Mouse (Mus musculus) MEL (cell line): ENCODE results near the gene Olfr798. TPM values are rescaled to one million over a fixed set of nuclear protein-coding genes. Genes with fewer than 3 reads are reported as not detected.

Source experiments
- DNase-seq: peaks from one replicate; pipeline ENCODE4 v3.0.0; 2011; ENCODE audit warnings: low read depth, low spot score
- H3K27ac ChIP-seq: 2 replicates; pipeline ENCODE4 v1.5.1; 2012; ENCODE audit warnings: low read depth, mild to moderate bottlenecking, control low read depth, low read length, moderate library complexity; ENCODE audit not compliant: control insufficient read depth
- H3K27me3 ChIP-seq, 2 experiments: fragments of 150-350 bp in 1 of 2; sonication (generic) in 1 of 2; 2 replicates each; pipeline ENCODE4 v1.6.1; 2012; ENCODE audit warnings: low read length in 2 of 2, mild to moderate bottlenecking in 2 of 2, improper control_type of control experiment in 1 of 2, moderate library complexity in 1 of 2; ENCODE audit not compliant: insufficient read depth in 2 of 2, control insufficient read depth in 1 of 2
- H3K36me3 ChIP-seq, 2 experiments: 2 replicates each; pipeline ENCODE4 v1.6.1; 2012 to 2014; ENCODE audit warnings: low read length in 2 of 2, improper control_type of control experiment in 1 of 2, inconsistent platforms in 1 of 2, mild to moderate bottlenecking in 1 of 2; ENCODE audit not compliant: insufficient read depth in 2 of 2, control insufficient read depth in 1 of 2
- H3K4me1 ChIP-seq, 2 experiments: fragments of 150-350 bp in 1 of 2; sonication (generic) in 1 of 2; 2 replicates each; pipeline ENCODE4 v1.6.1; 2012; ENCODE audit warnings: low read length in 2 of 2, improper control_type of control experiment in 1 of 2, mild to moderate bottlenecking in 1 of 2; ENCODE audit not compliant: insufficient read depth in 2 of 2, control insufficient read depth in 1 of 2
- H3K4me3 ChIP-seq, 2 experiments: fragments of 150-350 bp in 1 of 2; sonication (generic) in 1 of 2; 2 replicates each; pipeline ENCODE4 v1.5.1; 2012; ENCODE audit warnings: low read depth in 2 of 2, low read length in 2 of 2, mild to moderate bottlenecking in 2 of 2, moderate library complexity in 2 of 2, control low read depth in 1 of 2, improper control_type of control experiment in 1 of 2; ENCODE audit not compliant: control insufficient read depth in 1 of 2, insufficient read depth in 1 of 2
- H3K79me2 ChIP-seq: 2 replicates; pipeline ENCODE4 v1.6.1; 2012; ENCODE audit warnings: mild to moderate bottlenecking, low read length, moderate library complexity; ENCODE audit not compliant: control insufficient read depth, poor library complexity, insufficient read depth
- H3K9ac ChIP-seq: 2 replicates; pipeline ENCODE4 v1.6.1; 2012; ENCODE audit warnings: low read depth, mild to moderate bottlenecking, control low read depth, low read length, moderate library complexity; ENCODE audit not compliant: control insufficient read depth, poor library complexity, severe bottlenecking
- H3K9me3 ChIP-seq: fragments of 150-350 bp; sonication (generic); replicated peaks from 2 replicates; pipeline ENCODE4 v1.6.1; 2012; ENCODE audit warnings: mild to moderate bottlenecking, low read length, improper control_type of control experiment, moderate library complexity; ENCODE audit not compliant: insufficient read depth
- CHD2 ChIP-seq: IDR thresholded peaks from 2 replicates; pipeline ENCODE4 v1.6.1; 2011; ENCODE audit warnings: low read length, improper control_type of control experiment
- E2F4 ChIP-seq: IDR thresholded peaks from 2 replicates; pipeline ENCODE4 v1.6.1; 2011; ENCODE audit warnings: low read depth, low read length, improper control_type of control experiment, borderline replicate concordance
- ELF1 ChIP-seq: IDR thresholded peaks from 2 replicates; pipeline ENCODE4 v1.6.1; 2014; ENCODE audit warnings: low read depth, mild to moderate bottlenecking, inconsistent platforms, low read length, improper control_type of control experiment, moderate library complexity
- EP300 ChIP-seq, 2 experiments: IDR thresholded peaks; 2 replicates each; pipeline ENCODE4 v1.6.1; 2011; ENCODE audit warnings: improper control_type of control experiment in 2 of 2, low read length in 2 of 2, low read depth in 1 of 2, mild to moderate bottlenecking in 1 of 2
- GABPA ChIP-seq: IDR thresholded peaks from 2 replicates; pipeline ENCODE4 v1.6.1; 2012; ENCODE audit warnings: low read depth, mild to moderate bottlenecking, inconsistent platforms, low read length, improper control_type of control experiment, moderate library complexity
- GATA1 ChIP-seq: IDR thresholded peaks from 2 replicates; pipeline ENCODE4 v1.6.1; 2011; ENCODE audit warnings: low read depth, low read length, improper control_type of control experiment
- MAFK ChIP-seq: IDR thresholded peaks from 2 replicates; pipeline ENCODE4 v1.6.1; 2011; ENCODE audit warnings: low read depth, mild to moderate bottlenecking, low read length, improper control_type of control experiment, borderline replicate concordance
- MAX ChIP-seq: IDR thresholded peaks from 2 replicates; pipeline ENCODE4 v1.6.1; 2011; ENCODE audit warnings: low read length, improper control_type of control experiment
- MAZ ChIP-seq: IDR thresholded peaks from 2 replicates; pipeline ENCODE4 v1.6.1; 2012; ENCODE audit warnings: low read depth, mild to moderate bottlenecking, inconsistent platforms, low read length, improper control_type of control experiment
- MXI1 ChIP-seq: IDR thresholded peaks from 2 replicates; pipeline ENCODE4 v1.6.1; 2011; ENCODE audit warnings: mild to moderate bottlenecking, low read depth, low read length, improper control_type of control experiment
- NELFE ChIP-seq: IDR thresholded peaks from 2 replicates; pipeline ENCODE4 v1.6.1; 2011; ENCODE audit warnings: low read depth, low read length, improper control_type of control experiment
- POLR2AphosphoS5 ChIP-seq: IDR thresholded peaks from 2 replicates; pipeline ENCODE4 v1.6.1; 2012; ENCODE audit warnings: low read depth, borderline replicate concordance, mild to moderate bottlenecking, inconsistent platforms, low read length, moderate library complexity, mixed read lengths
- RCOR1 ChIP-seq: IDR thresholded peaks from 2 replicates; pipeline ENCODE4 v1.6.1; 2012; ENCODE audit warnings: low read depth, mild to moderate bottlenecking, inconsistent platforms, low read length, improper control_type of control experiment
- SIN3A ChIP-seq: IDR thresholded peaks from 2 replicates; pipeline ENCODE4 v1.6.1; 2012; ENCODE audit warnings: low read length, improper control_type of control experiment, inconsistent platforms
- TBP ChIP-seq: IDR thresholded peaks from 2 replicates; pipeline ENCODE4 v1.8.0; 2011; ENCODE audit warnings: low read depth, low read length, improper control_type of control experiment
- TCF12 ChIP-seq: IDR thresholded peaks from 2 replicates; pipeline ENCODE4 v1.6.1; 2014; ENCODE audit warnings: low read depth, mild to moderate bottlenecking, inconsistent platforms, low read length, improper control_type of control experiment, moderate library complexity
- USF1 ChIP-seq: IDR thresholded peaks from 2 replicates; pipeline ENCODE4 v1.6.1; 2014; ENCODE audit warnings: low read depth, mild to moderate bottlenecking, inconsistent platforms, low read length, improper control_type of control experiment, moderate library complexity
- USF2 ChIP-seq, 2 experiments: IDR thresholded peaks; 2 replicates each; pipeline ENCODE4 v1.6.1; 2011 to 2012; ENCODE audit warnings: improper control_type of control experiment in 2 of 2, low read length in 2 of 2, borderline replicate concordance in 1 of 2, inconsistent platforms in 1 of 2, low read depth in 1 of 2, mild to moderate bottlenecking in 1 of 2; ENCODE audit not compliant: insufficient read depth in 1 of 2
- ZC3H11A ChIP-seq: IDR thresholded peaks from 2 replicates; pipeline ENCODE4 v1.6.1; 2012; ENCODE audit warnings: low read depth, mild to moderate bottlenecking, inconsistent platforms, low read length, improper control_type of control experiment
- ZNF384 ChIP-seq: IDR thresholded peaks from 2 replicates; pipeline ENCODE4 v1.6.1; 2012; ENCODE audit warnings: low read depth, mild to moderate bottlenecking, inconsistent platforms, low read length, improper control_type of control experiment
- polyA plus RNA-seq, 2 experiments: library from polyadenylated mRNA; stranded (reverse) in 1 of 2; unstranded in 1 of 2; fragments of >175 nt in 1 of 2; fragments of >200 nt in 1 of 2; gene quantifications; 2 replicates each; pipeline versions ENCODE4 v1.2.1 to v1.2.4; 2012; ENCODE audit warnings: low replicate concordance in 2 of 2, low read depth in 1 of 2; ENCODE audit not compliant: insufficient read length in 2 of 2, insufficient read depth in 1 of 2, missing spikeins in 1 of 2
- total RNA-seq: library from RNA; depleted of rRNA; stranded (reverse); fragments of 300-350 nt; gene quantifications from 2 replicates; pipeline ENCODE4 v1.2.3, GENCODE M21; 2012; rRNA removed

Olfr798 gene
- total RNA-seq (not detected in 2 replicates), polyA plus RNA-seq (not detected)

DNA sequence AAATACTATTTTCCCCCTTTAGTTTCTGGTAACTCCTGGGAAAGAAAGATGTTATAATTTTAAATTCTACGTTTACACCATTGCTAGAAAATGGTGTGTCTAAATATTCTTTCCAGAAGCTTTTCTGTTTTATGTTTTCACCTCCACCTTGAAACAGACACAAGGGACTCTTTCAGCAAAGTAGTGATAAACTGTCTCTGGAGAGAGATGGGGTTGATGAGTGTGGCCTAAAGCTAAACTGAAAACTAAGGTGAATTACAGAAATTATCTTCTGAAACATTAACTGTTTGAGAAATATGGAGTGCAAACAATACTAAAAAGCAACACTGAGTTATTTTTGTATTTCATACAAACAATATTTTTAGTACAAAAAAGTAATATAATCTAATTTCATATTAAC, at the start of gene Olfr798:
TSS of gene Olfr798 (minus strand) at position 101 of the 400 bp plus-strand sequence.
- H3K4me3 ChIP-seq = no peak within 1 kb of the TSS
- no peaks in the 10 kb centered on the region for H3K36me3 ChIP-seq
- no peak within 1 kb of the TSS for H3K27ac ChIP-seq
- H3K9ac ChIP-seq = no peak within 1 kb of the TSS
- no peak for TF ChIP-seq ELF1
- no peak for TF ChIP-seq GABPA
- TF ChIP-seq POLR2AphosphoS5 = no peak
- no peak for TF ChIP-seq EP300 (IDR thresholded peaks at IDR 0.05; ENCODE audit: low read depth in 1 of 2, low read length in 2 of 2)
- TF ChIP-seq SIN3A = no peak
- no peak for TF ChIP-seq NELFE
- TF ChIP-seq MAX = no peak
- H3K79me2 ChIP-seq = no peaks in the 10 kb centered on the region
- H3K9me3 ChIP-seq = no peaks in the 10 kb centered on the region
- no peaks in the 10 kb centered on the region for H3K4me1 ChIP-seq
- no peak for DNase-seq
- H3K27me3 ChIP-seq = no peaks in the 10 kb centered on the region

- Histone ChIP-seq H3K9ac (no peak within 1 kb of the TSS), H3K27me3 (no peaks in the 10 kb centered on the region), H3K79me2 (no peaks in the 10 kb centered on the region), H3K4me1 (no peaks in the 10 kb centered on the region), H3K4me3 (no peak within 1 kb of the TSS), H3K27ac (no peak within 1 kb of the TSS), H3K9me3 (no peaks in the 10 kb centered on the region), H3K36me3 (no peaks in the 10 kb centered on the region)
- no peak for DNase-seq
- TF ChIP-seq MAFK = no peak
- no peak for TF ChIP-seq GATA1
- no peak for TF ChIP-seq ELF1
- no peak for TF ChIP-seq EP300 (IDR thresholded peaks at IDR 0.05; ENCODE audit: low read depth in 1 of 2, low read length in 2 of 2)
- no peak for TF ChIP-seq USF1
- no peak for TF ChIP-seq MXI1
- TF ChIP-seq RCOR1 = no peak
- no peak for TF ChIP-seq ZC3H11A
- TF ChIP-seq CHD2 = no peak
- no peak for TF ChIP-seq TCF12
- TF ChIP-seq E2F4 = no peak
- TF ChIP-seq MAZ = no peak
- TF ChIP-seq ZNF384 = no peak
- no peak for TF ChIP-seq USF2 (IDR thresholded peaks at IDR 0.05; ENCODE audit: borderline replicate concordance in 1 of 2, insufficient read depth in 1 of 2, low read depth in 1 of 2, low read length in 2 of 2)
- TF ChIP-seq TBP = no peak
Observed at GRCm38 (mm10) chr10:129673765-129674164, 46.0 kb upstream of the Olfr798 start, which contains the start of gene Olfr801. Gene Olfr801 (minus strand): TSS chr10:129673865.
